Mouse (Mus musculus): ENCODE measurements around the gene Slc9a5. TPM values are rescaled to one million over a fixed set of nuclear protein-coding genes. Genes with fewer than 3 reads are reported as not detected.

Gene Slc9a5
- polyA plus RNA-seq, 1 experiment from 2014 or later = 1.5 TPM

DNA sequence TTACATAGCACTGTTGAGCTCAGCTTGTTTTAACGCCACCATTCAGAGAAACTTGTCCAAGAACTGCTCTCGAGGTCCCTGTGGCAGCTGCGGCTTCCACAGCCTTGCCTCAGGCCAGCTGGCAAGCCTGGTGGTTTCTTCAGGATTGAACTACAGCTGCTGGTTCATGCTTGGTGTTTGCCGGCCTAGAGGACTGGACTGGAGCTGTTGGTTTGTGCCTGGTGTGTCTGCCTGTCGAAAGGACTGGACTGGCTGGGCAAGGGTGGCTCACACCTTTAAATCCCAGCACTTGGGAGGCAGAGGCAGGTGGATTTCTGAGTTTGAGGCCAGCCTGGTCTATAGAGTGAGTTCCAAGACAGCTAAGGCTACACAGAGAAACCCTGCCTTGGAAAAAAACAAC is 51.4 kb downstream of the Slc9a5 start:
- no peaks in the 10 kb centered on the region for H3K9me3 ChIP-seq (ENCODE audit: control insufficient read depth, low read length)
- DNase-seq (ENCODE audit: low spot score) = no peak
- 79% methylated on average over 5 of the region's 5 CpGs for WGBS
- H3K4me3 ChIP-seq (ENCODE audit: low read depth, low read length) = no peak overlapping the region
- H3K27ac ChIP-seq (ENCODE audit: low read depth, low read length) = no peak overlapping the region
- no peaks in the 10 kb centered on the region for H3K27me3 ChIP-seq (replicated peaks; ENCODE audit: control insufficient read depth, insufficient read depth, low read length)
- H3K4me1 ChIP-seq (replicated peaks; ENCODE audit: control insufficient read depth, insufficient read depth, low read length) = no peaks in the 10 kb centered on the region
- H3K4me2 ChIP-seq = no peak overlapping the region
- no peaks in the 10 kb centered on the region for H3K36me3 ChIP-seq (ENCODE audit: control insufficient read depth, insufficient read depth, low read length)
- ATAC-seq (replicated peaks; ENCODE audit: low FRiP score) = no peak
- H3K9ac ChIP-seq (ENCODE audit: low read depth, low read length) = no peak overlapping the region

DNA sequence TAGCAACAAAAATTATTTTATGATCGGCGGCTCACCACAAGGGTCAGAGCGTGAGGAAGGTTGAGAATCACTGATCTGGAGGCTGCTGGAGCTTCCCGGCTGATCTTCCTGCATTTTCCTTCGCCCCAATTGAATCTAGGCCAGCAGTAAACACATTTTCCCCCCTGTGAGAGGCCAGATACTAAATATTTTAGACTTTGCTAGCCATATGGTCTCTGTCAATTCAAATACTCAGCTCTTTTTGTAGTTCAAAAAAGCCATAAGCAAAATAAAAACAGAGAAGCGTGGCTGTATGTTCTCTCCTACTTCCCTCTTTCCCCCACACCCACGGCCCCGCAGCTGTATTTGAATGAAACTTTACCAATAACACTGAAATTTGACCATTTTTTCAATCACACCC is 54.8 kb downstream of the Slc9a5 start:
- H3K4me2 ChIP-seq = no peak overlapping the region
- no peak overlapping the region for H3K9ac ChIP-seq (ENCODE audit: low read depth, low read length)
- no peak overlapping the region for H3K4me3 ChIP-seq (ENCODE audit: low read depth, low read length)
- no peaks in the 10 kb centered on the region for H3K4me1 ChIP-seq (replicated peaks; ENCODE audit: control insufficient read depth, insufficient read depth, low read length)
- no peak overlapping the region for H3K27ac ChIP-seq (ENCODE audit: low read depth, low read length)
- H3K36me3 ChIP-seq (ENCODE audit: control insufficient read depth, insufficient read depth, low read length) = no peaks in the 10 kb centered on the region
- no peaks in the 10 kb centered on the region for H3K9me3 ChIP-seq (ENCODE audit: control insufficient read depth, low read length)
- no peak for ATAC-seq (replicated peaks; ENCODE audit: low FRiP score)
- DNase-seq (ENCODE audit: low spot score) = no peak
- WGBS = 83% methylated on average over 8 of the region's 8 CpGs
- H3K27me3 ChIP-seq (replicated peaks; ENCODE audit: control insufficient read depth, insufficient read depth, low read length) = no peaks in the 10 kb centered on the region

DNA sequence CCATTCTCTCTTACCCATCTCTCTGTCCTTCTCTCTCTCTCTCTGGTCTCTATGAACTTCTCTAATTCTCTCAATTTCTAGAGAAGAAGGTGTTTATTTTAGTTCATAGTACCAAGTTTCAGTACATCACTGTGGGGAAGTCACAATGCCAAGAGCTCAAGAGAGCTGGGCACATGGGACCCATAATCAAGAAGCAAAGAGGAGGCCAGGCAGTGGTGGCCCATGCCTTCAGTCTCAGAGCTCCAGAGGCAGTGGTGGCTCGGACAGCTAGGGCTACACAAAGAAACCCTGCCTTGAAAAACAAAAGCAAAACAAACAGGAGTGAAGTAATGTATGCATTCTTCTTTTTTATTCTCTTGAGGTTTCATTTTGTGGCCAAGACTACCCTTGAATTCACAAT is 55.9 kb downstream of the Slc9a5 start:
- Histone ChIP-seq H3K27me3 (replicated peaks; ENCODE audit: control insufficient read depth, insufficient read depth, low read length) (no peaks in the 10 kb centered on the region), H3K9me3 (ENCODE audit: control insufficient read depth, low read length) (no peaks in the 10 kb centered on the region), H3K36me3 (ENCODE audit: control insufficient read depth, insufficient read depth, low read length) (no peaks in the 10 kb centered on the region), H3K9ac (ENCODE audit: low read depth, low read length) (no peak overlapping the region), H3K27ac (ENCODE audit: low read depth, low read length) (no peak overlapping the region), H3K4me1 (replicated peaks; ENCODE audit: control insufficient read depth, insufficient read depth, low read length) (no peaks in the 10 kb centered on the region), H3K4me2 (no peak overlapping the region), H3K4me3 (ENCODE audit: low read depth, low read length) (no peak overlapping the region)
- WGBS = 63% methylated on average over 1 of the region's 1 CpGs
- DNase-seq (ENCODE audit: low spot score) (no peak), ATAC-seq (replicated peaks; ENCODE audit: low FRiP score) (no peak)

GRCm38 (mm10) chr8:105406416-105406815 is 57.8 kb downstream of the Slc9a5 start:
- Histone ChIP-seq H3K27me3 (replicated peaks; ENCODE audit: control insufficient read depth, insufficient read depth, low read length) (no peaks in the 10 kb centered on the region), H3K9ac (ENCODE audit: low read depth, low read length) (no peak overlapping the region), H3K4me3 (ENCODE audit: low read depth, low read length) (no peak overlapping the region), H3K4me2 (no peak overlapping the region), H3K9me3 (ENCODE audit: control insufficient read depth, low read length) (no peaks in the 10 kb centered on the region), H3K36me3 (ENCODE audit: control insufficient read depth, insufficient read depth, low read length) (no peaks in the 10 kb centered on the region), H3K27ac (ENCODE audit: low read depth, low read length) (no peak overlapping the region), H3K4me1 (replicated peaks; ENCODE audit: control insufficient read depth, insufficient read depth, low read length) (no peaks in the 10 kb centered on the region)
- WGBS = 75% methylated on average over 10 of the region's 10 CpGs
- DNase-seq (ENCODE audit: low spot score) = no peak
- ATAC-seq (replicated peaks; ENCODE audit: low FRiP score) = no peak

- ATAC-seq (replicated peaks; ENCODE audit: low FRiP score) (no peak), DNase-seq (ENCODE audit: low spot score) (no peak)
- Histone ChIP-seq H3K4me3 (ENCODE audit: low read depth, low read length) (no peak overlapping the region), H3K27me3 (replicated peaks; ENCODE audit: control insufficient read depth, insufficient read depth, low read length) (peaks cover 15% of the 10 kb centered on the region), H3K9ac (ENCODE audit: low read depth, low read length) (no peak overlapping the region), H3K36me3 (ENCODE audit: control insufficient read depth, insufficient read depth, low read length) (no peaks in the 10 kb centered on the region), H3K4me2 (no peak overlapping the region), H3K4me1 (replicated peaks; ENCODE audit: control insufficient read depth, insufficient read depth, low read length) (0 out of 2 replicates have a peak, but pooled peaks cover 2% of the 10 kb centered on the region), H3K27ac (ENCODE audit: low read depth, low read length) (no peak overlapping the region), H3K9me3 (ENCODE audit: control insufficient read depth, low read length) (no peaks in the 10 kb centered on the region)
- 60% methylated on average over 7 of the region's 7 CpGs for whole genome bisulfite sequencing
These were observed 59.7 kb downstream of the Slc9a5 start for GRCm38 (mm10) chr8:105408331-105408730.

DNA sequence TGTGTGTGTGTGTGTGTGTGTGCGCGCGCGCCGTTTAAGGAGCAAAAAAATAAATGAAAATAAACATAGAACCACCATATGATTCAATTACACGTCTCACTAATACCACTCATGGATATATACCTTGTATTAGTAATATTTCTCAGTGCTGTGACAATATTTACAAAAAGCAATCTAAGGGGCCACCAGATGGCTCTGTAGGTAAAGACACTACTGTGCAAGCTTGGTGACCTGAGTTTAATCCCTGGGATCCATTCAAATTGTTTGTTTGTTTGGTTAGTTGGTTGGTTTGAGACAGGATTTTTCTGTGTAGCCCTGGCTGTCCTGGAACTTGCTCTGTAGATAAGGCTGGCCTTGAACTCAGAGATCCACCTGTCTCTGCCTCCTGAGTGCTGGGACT is 61.3 kb downstream of the Slc9a5 start:
- Histone ChIP-seq H3K4me3 (ENCODE audit: low read depth, low read length) (no peak overlapping the region), H3K27ac (ENCODE audit: low read depth, low read length) (no peak overlapping the region), H3K36me3 (ENCODE audit: control insufficient read depth, insufficient read depth, low read length) (no peaks in the 10 kb centered on the region), H3K9ac (ENCODE audit: low read depth, low read length) (no peak overlapping the region), H3K9me3 (ENCODE audit: control insufficient read depth, low read length) (no peaks in the 10 kb centered on the region), H3K4me2 (no peak overlapping the region), H3K4me1 (replicated peaks; ENCODE audit: control insufficient read depth, insufficient read depth, low read length) (0 out of 2 replicates have a peak, but pooled peaks cover 2% of the 10 kb centered on the region), H3K27me3 (replicated peaks; ENCODE audit: control insufficient read depth, insufficient read depth, low read length) (peaks cover 24% of the 10 kb centered on the region)
- DNase-seq (ENCODE audit: low spot score) = no peak
- 93% methylated on average over 6 of the region's 6 CpGs for WGBS
- ATAC-seq (replicated peaks; ENCODE audit: low FRiP score) = no peak

DNA sequence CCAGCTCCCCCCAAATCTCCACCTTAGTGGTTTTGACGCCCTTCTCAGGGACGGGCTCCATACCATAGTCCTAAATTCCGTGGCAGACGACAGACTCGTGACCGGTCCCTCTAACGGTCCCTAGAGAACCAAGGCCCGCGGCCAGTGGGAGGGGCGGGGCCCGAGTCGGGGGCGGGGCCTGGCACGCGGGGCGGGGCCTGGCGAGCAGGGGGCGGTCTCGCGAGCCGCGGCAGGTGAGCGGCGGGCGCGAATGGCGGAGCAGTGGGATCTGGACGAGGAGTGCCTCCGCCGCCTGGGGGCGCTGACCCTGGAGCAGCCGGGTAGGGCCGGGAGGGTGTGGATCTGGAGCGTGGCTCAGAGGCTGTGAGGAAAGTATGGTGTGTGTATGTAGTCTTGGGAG is 64.7 kb downstream of the Slc9a5 start, which contains the start of the genes Kctd19 and Lrrc36:
Gene Kctd19 (minus strand): TSS at position 112 of the 400 bp plus-strand sequence.
Gene Lrrc36 (plus strand): TSS at position 181 of the 400 bp plus-strand sequence.
- ATAC-seq (replicated peaks; ENCODE audit: low FRiP score) (peak; percentile 85), DNase-seq (ENCODE audit: low spot score) (peak; percentile 77)
- H3K36me3 ChIP-seq (ENCODE audit: control insufficient read depth, insufficient read depth, low read length) = no peaks in the 10 kb centered on the region
- under 1% methylated on average over 34 of the region's 34 CpGs for WGBS
- H3K9ac ChIP-seq (ENCODE audit: low read depth, low read length) = no peak within 1 kb of the TSS
- H3K27me3 ChIP-seq (replicated peaks; ENCODE audit: control insufficient read depth, insufficient read depth, low read length) = peaks cover 26% of the 10 kb centered on the region
- no peak within 1 kb of the TSS for H3K27ac ChIP-seq (ENCODE audit: low read depth, low read length)
- H3K4me2 ChIP-seq = peak within 1 kb of the TSS; percentile 65
- 0 out of 2 replicates have a peak, but pooled peaks cover 2% of the 10 kb centered on the region for H3K4me1 ChIP-seq (replicated peaks; ENCODE audit: control insufficient read depth, insufficient read depth, low read length)
- H3K9me3 ChIP-seq (ENCODE audit: control insufficient read depth, low read length) = no peaks in the 10 kb centered on the region
- peak within 1 kb of the TSS; percentile 22; the same call in 1 of the 2 replicates for H3K4me3 ChIP-seq (ENCODE audit: low read depth, low read length)

DNA sequence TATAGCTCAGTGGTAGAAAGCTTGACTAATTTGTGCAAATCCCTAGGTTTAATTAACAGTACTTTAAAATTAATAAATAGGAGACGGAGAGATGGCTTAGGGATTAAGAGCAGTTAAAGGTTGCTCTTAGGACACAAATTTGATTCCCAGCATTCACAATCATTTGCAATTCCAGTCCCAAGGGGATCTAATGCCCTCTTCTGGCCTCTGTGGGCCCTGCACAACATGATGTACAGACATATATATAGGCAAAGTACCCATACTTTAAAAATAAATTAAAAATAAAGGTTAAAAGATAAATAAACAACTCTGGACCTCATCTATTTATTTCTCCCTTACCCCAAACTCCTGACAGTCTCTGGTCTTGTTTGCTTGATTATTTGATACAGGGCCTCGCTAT is 70.3 kb downstream of the Slc9a5 start:
- H3K27ac ChIP-seq (ENCODE audit: low read depth, low read length) = no peak overlapping the region
- peaks cover 10% of the 10 kb centered on the region for H3K27me3 ChIP-seq (replicated peaks; ENCODE audit: control insufficient read depth, insufficient read depth, low read length)
- no peak overlapping the region for H3K4me2 ChIP-seq
- ATAC-seq (replicated peaks; ENCODE audit: low FRiP score) (no peak), DNase-seq (ENCODE audit: low spot score) (peak; percentile 11)
- H3K9ac ChIP-seq (ENCODE audit: low read depth, low read length) = no peak overlapping the region
- no peaks in the 10 kb centered on the region for H3K9me3 ChIP-seq (ENCODE audit: control insufficient read depth, low read length)
- 84% methylated on average over 2 of the region's 2 CpGs for WGBS
- no peak overlapping the region for H3K4me3 ChIP-seq (ENCODE audit: low read depth, low read length)
- H3K4me1 ChIP-seq (replicated peaks; ENCODE audit: control insufficient read depth, insufficient read depth, low read length) = no peaks in the 10 kb centered on the region
- no peaks in the 10 kb centered on the region for H3K36me3 ChIP-seq (ENCODE audit: control insufficient read depth, insufficient read depth, low read length)

Data from liver, embryonic 11.5 days (tissue).